Mouse (Mus musculus): Measurements from ENCODE around the gene Mus81.

DNA sequence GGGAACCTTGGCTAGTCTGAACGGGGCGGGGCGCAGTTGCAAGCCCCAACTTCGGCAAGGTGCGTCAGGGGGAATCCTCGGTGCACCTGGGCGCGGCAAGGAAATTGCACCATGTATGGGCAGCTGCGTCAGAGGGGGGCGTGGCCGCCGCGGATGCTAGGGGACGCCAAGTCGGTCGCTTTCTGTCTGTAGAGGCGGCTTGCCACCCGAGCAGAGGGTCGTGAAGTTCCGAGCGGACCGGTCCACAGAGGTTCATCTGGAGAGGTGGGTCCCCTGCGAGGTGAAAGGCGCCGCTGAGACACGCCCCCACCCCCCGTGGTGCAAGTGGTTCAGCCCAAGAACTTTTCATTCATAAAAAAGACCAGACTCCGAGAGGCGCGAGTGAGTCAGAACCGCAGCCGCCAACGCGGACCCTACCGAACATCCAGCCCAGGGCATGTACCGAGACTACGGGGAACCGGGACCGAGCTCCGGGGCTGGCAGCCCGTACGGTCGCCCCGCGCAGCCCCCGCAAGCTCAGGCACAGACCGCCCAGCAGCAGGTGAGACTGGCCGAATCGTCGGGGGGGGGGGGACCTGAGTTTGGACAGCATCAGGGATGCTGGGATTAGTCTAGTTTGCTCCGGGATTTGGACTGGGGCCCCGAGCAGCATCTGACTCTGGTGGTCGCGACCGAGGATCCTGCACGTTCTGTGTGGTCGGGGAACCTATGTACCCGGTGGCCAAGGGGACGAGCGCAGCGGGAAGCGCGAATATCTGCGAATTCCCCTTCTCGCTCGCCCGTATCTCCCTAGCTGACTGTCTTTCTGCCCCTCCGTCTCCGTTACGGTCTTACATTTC lies 40.5 kb downstream of the Mus81 start, which contains the start of gene Fosl1:
- TF ChIP-seq CTCF (conservative IDR thresholded peaks at IDR 0.05; ENCODE audit: low read length) = no peak
- no peak for TF ChIP-seq POU5F1 (IDR thresholded peaks at IDR 0.05; ENCODE audit: borderline replicate concordance, low read length)
- no peak for TF ChIP-seq NANOG (IDR thresholded peaks at IDR 0.05; ENCODE audit: borderline replicate concordance, low read length)
